Mouse (Mus musculus) spleen, adult 2 months (tissue): Measurements from ENCODE around the gene Socs4. TPM values are rescaled to one million over a fixed set of nuclear protein-coding genes. Genes with fewer than 3 reads are reported as not detected.

Source experiments
- DNase-seq, 2 experiments: peaks; one replicate each; pipeline versions ENCODE4 v3.0.0 to v3.0.0-alpha.2; 2012 to 2021; ENCODE audit warnings: low spot score in 2 of 2, low read depth in 1 of 2
- H3K27ac ChIP-seq: fragments of 200-500 bp; 2 replicates; pipeline ENCODE4 v1.5.1; 2012; ENCODE audit warnings: low read length, inconsistent platforms; ENCODE audit not compliant: insufficient read depth
- H3K27me3 ChIP-seq: fragments of 200-500 bp; 2 replicates; pipeline ENCODE4 v1.6.1; 2012; ENCODE audit warnings: mild to moderate bottlenecking, moderate library complexity, low read length, inconsistent platforms; ENCODE audit not compliant: control insufficient read depth, insufficient read depth
- H3K36me3 ChIP-seq: fragments of 200-500 bp; 2 replicates; pipeline ENCODE4 v1.6.1; 2012; ENCODE audit warnings: mild to moderate bottlenecking, low read length, inconsistent platforms; ENCODE audit not compliant: control insufficient read depth, insufficient read depth
- H3K4me1 ChIP-seq: fragments of 200-500 bp; 2 replicates; pipeline ENCODE4 v1.6.1; 2011; ENCODE audit warnings: inconsistent platforms; ENCODE audit not compliant: control insufficient read depth, insufficient read depth, insufficient read length
- H3K4me3 ChIP-seq: fragments of 200-500 bp; 2 replicates; pipeline ENCODE4 v1.5.1; 2011; ENCODE audit warnings: mild to moderate bottlenecking, inconsistent platforms; ENCODE audit not compliant: insufficient read depth, insufficient read length; ENCODE audit errors: extremely low read depth
- CTCF ChIP-seq: fragments of 200-500 bp; IDR thresholded peaks from 2 replicates; pipeline ENCODE4 v1.5.1; 2011; ENCODE audit warnings: mild to moderate bottlenecking, inconsistent platforms; ENCODE audit not compliant: insufficient read depth, insufficient read length, insufficient replicate concordance; ENCODE audit errors: extremely low read depth
- POLR2A ChIP-seq: fragments of 200-500 bp; IDR thresholded peaks from 2 replicates; pipeline ENCODE4 v1.6.1; 2011; ENCODE audit warnings: low read depth, low read length, inconsistent platforms
- WGBS: fragments of 180-500 bp; shearing (Covaris S2); methylation state at CpG from one replicate; pipeline ENCODE4 v1.1.7; 2018; 5-methylcytosine and 5-hydroxymethylcytosine counted together
- polyA plus RNA-seq: library from polyadenylated mRNA; depleted of rRNA; stranded (reverse); fragments of >200 nt; gene quantifications from 2 replicates; pipeline ENCODE4 v1.2.3, GENCODE M21; 2012; rRNA removed

Gene Socs4
- polyA plus RNA-seq, 1 experiment: 2.4 TPM

DNA sequence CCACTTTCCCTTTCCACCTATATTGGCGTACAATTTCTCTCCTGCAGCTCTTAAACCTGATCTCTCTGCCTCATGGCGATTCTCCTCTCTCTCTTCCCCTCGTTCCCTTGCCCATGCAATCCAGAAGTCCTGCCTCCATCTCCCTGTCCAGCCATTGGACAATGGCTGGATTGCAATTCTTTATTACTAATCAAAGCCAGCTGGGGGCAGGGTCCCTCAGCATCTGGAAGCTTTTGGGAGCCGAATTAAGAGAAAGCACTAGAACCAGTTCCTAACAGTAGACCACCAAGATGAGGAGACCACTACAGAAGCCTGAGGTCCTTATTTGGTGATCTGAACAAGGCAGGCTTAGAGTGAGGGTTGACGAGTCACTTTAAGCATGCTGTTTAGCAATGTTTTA, 55.2 kb downstream of the Socs4 start:
- no peak for TF ChIP-seq POLR2A
- no peak for TF ChIP-seq CTCF
- WGBS: 83% methylated on average over 5 of the region's 5 CpGs
- no peak overlapping the region for H3K27ac ChIP-seq
- H3K4me1 ChIP-seq: no peaks in the 10 kb centered on the region
- no peaks in the 10 kb centered on the region for H3K27me3 ChIP-seq
- DNase-seq: no peak
- no peaks in the 10 kb centered on the region for H3K36me3 ChIP-seq
- no peak overlapping the region for H3K4me3 ChIP-seq

DNA sequence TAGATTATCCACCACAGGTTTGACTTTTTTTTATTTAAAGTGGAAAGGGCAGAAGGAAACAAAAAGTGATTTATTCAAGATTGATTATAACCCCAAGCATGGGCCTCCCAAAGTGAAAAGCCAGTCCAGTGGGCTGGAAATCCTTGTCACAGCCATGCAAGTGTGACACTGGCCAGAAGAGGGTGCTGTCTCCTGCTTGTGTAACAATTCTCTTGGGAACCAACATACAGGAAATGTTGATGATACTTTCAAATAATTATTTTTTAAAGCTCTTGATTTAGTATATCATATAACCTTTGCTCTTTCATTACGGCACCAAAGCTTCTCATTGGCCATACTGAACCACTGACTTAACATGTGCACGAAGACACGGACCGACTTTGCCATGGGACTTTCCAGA, 58.1 kb downstream of the Socs4 start:
- TF ChIP-seq POLR2A (no peak), CTCF (peak; percentile 54; the same call in 1 of the 2 replicates)
- peak; percentile 23 to 54 for DNase-seq
- WGBS: 87% methylated on average over 4 of the region's 4 CpGs

DNA sequence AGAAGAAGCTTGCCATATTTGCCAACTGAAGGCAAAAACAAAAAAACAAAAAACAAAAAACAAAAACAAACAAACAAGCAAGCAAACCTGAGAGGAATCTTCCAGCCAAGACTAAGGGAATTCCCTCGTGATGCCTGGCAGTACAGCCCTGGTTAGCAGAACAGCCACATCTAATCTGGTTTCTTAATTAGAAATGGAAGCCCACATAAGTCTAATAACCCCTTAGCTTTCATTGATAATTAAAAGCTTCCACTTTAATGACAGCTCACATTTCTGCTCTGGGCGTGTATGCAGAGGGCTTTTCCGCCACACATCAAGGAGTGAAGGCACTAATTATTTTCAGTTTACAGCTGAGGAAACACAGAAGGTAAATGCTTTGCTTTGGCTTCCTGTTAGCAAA, 58.6 kb downstream of the Socs4 start:
- Histone ChIP-seq H3K4me3 (no peak overlapping the region), H3K27ac (no peak overlapping the region), H3K36me3 (no peaks in the 10 kb centered on the region), H3K27me3 (no peaks in the 10 kb centered on the region), H3K4me1 (no peaks in the 10 kb centered on the region)
- no peak for DNase-seq
- TF ChIP-seq CTCF (no peak), POLR2A (no peak)
- WGBS: 79% methylated on average over 3 of the region's 3 CpGs

More for the DNA sequence above, 58.1 kb downstream of the Socs4 start:
- Histone ChIP-seq H3K36me3 (no peaks in the 10 kb centered on the region), H3K4me3 (no peak overlapping the region), H3K4me1 (no peaks in the 10 kb centered on the region), H3K27me3 (no peaks in the 10 kb centered on the region), H3K27ac (no peak overlapping the region)

DNA sequence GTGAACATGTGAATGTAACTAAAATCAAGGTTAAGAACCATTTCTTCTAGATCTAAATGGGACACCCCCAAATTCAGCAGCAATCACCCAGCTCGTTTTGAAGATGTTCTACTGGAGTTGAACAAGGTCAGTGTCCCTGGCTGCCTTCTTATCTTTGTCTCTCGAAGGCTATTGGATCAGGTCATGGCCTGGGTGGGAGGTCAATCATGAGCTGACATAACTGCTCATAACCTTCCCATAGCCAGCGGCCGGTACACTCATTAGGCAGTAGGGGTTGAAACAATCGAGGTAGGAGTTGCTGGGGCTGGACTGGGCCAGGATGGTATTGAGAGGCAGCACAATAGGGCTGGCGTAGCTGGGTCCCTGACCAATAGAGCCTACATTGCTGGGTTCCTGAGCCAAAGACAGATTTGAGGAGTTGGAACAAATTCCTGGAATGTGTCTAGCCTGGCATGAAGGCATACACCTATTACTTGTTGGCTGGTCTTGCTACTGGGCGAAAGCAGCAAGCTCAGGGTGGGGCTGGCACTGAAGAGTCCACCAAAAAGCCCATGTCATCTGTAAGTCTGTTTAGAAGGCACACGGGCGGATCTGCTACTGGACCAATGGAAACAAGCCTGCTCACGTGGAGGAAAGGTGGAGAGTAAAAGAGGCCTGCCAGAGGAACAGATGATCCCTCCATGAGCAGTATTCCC, 63.6 kb downstream of the Socs4 start:
- Histone ChIP-seq H3K4me3 (no peak overlapping the region), H3K36me3 (no peaks in the 10 kb centered on the region), H3K27me3 (no peaks in the 10 kb centered on the region), H3K4me1 (no peaks in the 10 kb centered on the region), H3K27ac (no peak overlapping the region)
- TF ChIP-seq POLR2A (no peak), CTCF (no peak)
- 91% methylated on average over 10 of the region's 10 CpGs for WGBS
- no peak for DNase-seq

DNA sequence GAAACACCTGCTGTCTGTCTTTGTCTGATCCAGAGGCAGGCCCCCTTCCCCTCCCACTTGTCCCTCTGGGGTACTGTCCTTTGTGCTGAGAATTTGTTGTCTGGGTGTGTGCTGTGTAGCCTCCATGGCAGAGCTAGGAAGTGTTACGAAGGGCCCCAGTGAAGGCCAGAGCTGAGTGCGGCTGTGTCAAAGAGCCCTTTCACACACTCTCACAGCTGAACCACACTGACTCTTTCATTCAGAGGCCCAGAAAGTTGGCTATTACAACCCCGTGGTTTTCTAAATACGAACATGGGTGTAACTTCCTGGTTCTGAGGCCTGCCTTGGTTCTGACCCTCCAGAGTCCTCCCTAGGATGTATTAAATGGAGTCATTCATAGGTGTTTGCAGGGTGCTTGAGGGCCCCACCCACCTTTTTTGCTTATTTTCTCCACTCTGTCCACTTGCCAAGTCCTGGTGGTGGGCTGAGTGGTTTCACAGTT, 65.1 kb downstream of the Socs4 start:
- no peak for TF ChIP-seq CTCF
- no peak for TF ChIP-seq POLR2A
- 65% methylated on average over 4 of the region's 4 CpGs for WGBS
- no peak for DNase-seq
- H3K4me3 ChIP-seq: no peak overlapping the region
- H3K36me3 ChIP-seq: no peaks in the 10 kb centered on the region
- H3K27ac ChIP-seq: no peak overlapping the region
- no peaks in the 10 kb centered on the region for H3K4me1 ChIP-seq
- H3K27me3 ChIP-seq: no peaks in the 10 kb centered on the region

Other genes with a start within 250 kb of the Socs4 start
- gene Gch1, start 87.5 kb upstream of the Socs4 start, polyA plus RNA-seq: 14.8 and 16.1 TPM in 2 replicates
- gene Wdhd1, start 74 bp upstream of the Socs4 start, polyA plus RNA-seq: 2.7 and 2.9 TPM in 2 replicates
- 38.1 and 40.4 TPM in 2 replicates for gene Mapk1ip1l, start 21.3 kb downstream of the Socs4 start, polyA plus RNA-seq
- gene Lgals3, start 90.8 kb downstream of the Socs4 start, polyA plus RNA-seq: 97.5 and 134 TPM in 2 replicates
- 2.4 and 3.2 TPM in 2 replicates for gene Dlgap5, start 141.5 kb downstream of the Socs4 start, polyA plus RNA-seq
- 9.2 and 11.3 TPM in 2 replicates for gene Fbxo34, start 173.5 kb downstream of the Socs4 start, polyA plus RNA-seq